Mouse (Mus musculus): ENCODE measurements around the gene Csf2rb2. TPM values are rescaled to one million over a fixed set of nuclear protein-coding genes. Genes with fewer than 3 reads are reported as not detected.
"Not testable (repeated sequence)": the region's sequence is repeated elsewhere in the genome, so short reads cannot be mapped to it uniquely, and the experiment has no call there.

The Csf2rb2 gene
- polyA plus RNA-seq, 2 experiments, result 1.2 to 1.9 TPM

DNA sequence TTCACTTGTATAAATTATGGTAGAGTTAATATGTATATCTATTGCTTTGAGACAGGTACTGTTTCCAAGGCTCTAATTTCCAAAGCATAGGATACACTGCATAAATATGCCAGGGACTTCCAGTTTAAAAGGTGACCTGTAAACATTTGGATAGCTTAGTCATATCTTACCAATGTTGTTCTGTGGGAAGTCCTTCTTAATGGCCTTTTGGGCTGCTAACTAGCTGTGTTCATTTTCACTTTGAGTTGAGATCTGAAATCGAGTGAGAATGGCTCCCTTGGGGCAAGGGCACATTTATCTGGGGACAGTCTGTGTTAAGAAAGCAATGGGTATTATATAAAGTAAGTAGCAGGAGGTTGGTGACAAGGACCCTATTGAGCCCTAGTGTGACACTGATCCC, 17.8 kb upstream of the Csf2rb2 start:
- H3K4me3 ChIP-seq (ENCODE audit: insufficient read depth in 1 of 2, low read depth in 2 of 2, low read length in 2 of 2), result no peak overlapping the region
- H3K27ac ChIP-seq, result no peak overlapping the region
- no peak for DNase-seq (ENCODE audit: low read depth in 3 of 3, low spot score in 3 of 3)
- H3K36me3 ChIP-seq (replicated peaks; ENCODE audit: control insufficient read depth, insufficient read depth, low read depth), result no peaks in the 10 kb centered on the region
- 54% methylated on average over 1 of the region's 1 CpGs for WGBS (ENCODE audit: insufficient replicate concordance)
- no peak for ATAC-seq (ENCODE audit: insufficient read depth)
- peaks cover 0 to 8% of the 10 kb centered on the region in 2 experiments; a peak in 3 of 4 replicates for H3K4me1 ChIP-seq (replicated peaks; ENCODE audit: control insufficient read depth in 2 of 2, insufficient read depth in 2 of 2, low read length in 1 of 2)
- TF ChIP-seq CTCF (IDR thresholded peaks at IDR 0.05; ENCODE audit: low read depth), result no peak
- TF ChIP-seq EP300 (IDR thresholded peaks at IDR 0.05; ENCODE audit: low read depth), result no peak
- no peaks in the 10 kb centered on the region for H3K27me3 ChIP-seq (ENCODE audit: control insufficient read depth, insufficient read depth, low read length)
- no peak overlapping the region for H3K4me2 ChIP-seq (ENCODE audit: low read depth)
- no peak overlapping the region for H3K9ac ChIP-seq (replicated peaks)
- no peaks in the 10 kb centered on the region for H3K9me3 ChIP-seq (ENCODE audit: control insufficient read depth, low read length)

GRCm38 (mm10) chr15:78320825-78321496, 15.4 kb upstream of the Csf2rb2 start:
- H3K27me3 ChIP-seq (ENCODE audit: control insufficient read depth, insufficient read depth, low read length), result no peaks in the 10 kb centered on the region
- no peak overlapping the region for H3K27ac ChIP-seq
- H3K4me3 ChIP-seq (ENCODE audit: insufficient read depth in 1 of 2, low read depth in 2 of 2, low read length in 2 of 2), result no peak overlapping the region
- H3K4me2 ChIP-seq (ENCODE audit: low read depth), result no peak overlapping the region
- H3K4me1 ChIP-seq (replicated peaks; ENCODE audit: control insufficient read depth in 2 of 2, insufficient read depth in 2 of 2, low read length in 1 of 2), result peaks cover 0 to 15% of the 10 kb centered on the region in 2 experiments; a peak in 3 of 4 replicates
- H3K9ac ChIP-seq (replicated peaks), result no peak overlapping the region
- TF ChIP-seq CTCF (IDR thresholded peaks at IDR 0.05; ENCODE audit: low read depth) (peak; percentile 89), EP300 (IDR thresholded peaks at IDR 0.05; ENCODE audit: low read depth) (no peak)
- 9% methylated on average over 5 of the region's 5 CpGs for WGBS (ENCODE audit: insufficient replicate concordance)
- H3K9me3 ChIP-seq (ENCODE audit: control insufficient read depth, low read length), result no peaks in the 10 kb centered on the region
- DNase-seq (ENCODE audit: low read depth in 3 of 3, low spot score in 3 of 3) (peak in 2 of 3 experiments; percentile 28 to 35), ATAC-seq (ENCODE audit: insufficient read depth) (peak; percentile 50; the same call in 1 of the 2 replicates)
- no peaks in the 10 kb centered on the region for H3K36me3 ChIP-seq (replicated peaks; ENCODE audit: control insufficient read depth, insufficient read depth, low read depth)

- not testable (repeated sequence) for H3K9me3 ChIP-seq (ENCODE audit: control insufficient read depth, low read length); H3K36me3 ChIP-seq (replicated peaks; ENCODE audit: control insufficient read depth, insufficient read depth, low read depth); H3K27me3 ChIP-seq (ENCODE audit: control insufficient read depth, insufficient read depth, low read length); H3K9ac ChIP-seq (replicated peaks); DNase-seq (ENCODE audit: low read depth in 3 of 3, low spot score in 3 of 3); H3K4me3 ChIP-seq (ENCODE audit: insufficient read depth in 1 of 2, low read depth in 2 of 2, low read length in 2 of 2); H3K27ac ChIP-seq; H3K4me2 ChIP-seq (ENCODE audit: low read depth)
- TF ChIP-seq EP300 (IDR thresholded peaks at IDR 0.05; ENCODE audit: low read depth), result peak; percentile 71
- ATAC-seq (ENCODE audit: insufficient read depth), result peak; percentile 77
- 12% methylated on average over 2 of the region's 2 CpGs for WGBS (ENCODE audit: insufficient replicate concordance)
- peaks cover 0 to 15% of the 10 kb centered on the region in 2 experiments; a peak in 3 of 4 replicates for H3K4me1 ChIP-seq (replicated peaks; ENCODE audit: control insufficient read depth in 2 of 2, insufficient read depth in 2 of 2, low read length in 1 of 2)
These were observed 13.0 kb upstream of the Csf2rb2 start for GRCm38 (mm10) chr15:78318338-78319171.

GRCm38 (mm10) chr15:78313659-78314058, 8.1 kb upstream of the Csf2rb2 start:
- H3K4me2 ChIP-seq (ENCODE audit: low read depth); H3K4me3 ChIP-seq (ENCODE audit: insufficient read depth in 1 of 2, low read depth in 2 of 2, low read length in 2 of 2); H3K27ac ChIP-seq; H3K36me3 ChIP-seq (replicated peaks; ENCODE audit: control insufficient read depth, insufficient read depth, low read depth); H3K9me3 ChIP-seq (ENCODE audit: control insufficient read depth, low read length); DNase-seq (ENCODE audit: low read depth in 3 of 3, low spot score in 3 of 3); ATAC-seq (ENCODE audit: insufficient read depth); H3K27me3 ChIP-seq (ENCODE audit: control insufficient read depth, insufficient read depth, low read length); H3K9ac ChIP-seq (replicated peaks): not testable (repeated sequence)
- H3K4me1 ChIP-seq (replicated peaks; ENCODE audit: control insufficient read depth in 2 of 2, insufficient read depth in 2 of 2, low read length in 1 of 2), result peaks cover 0 to 21% of the 10 kb centered on the region in 2 experiments; a peak in 2 of 4 replicates
- 61% methylated on average over 5 of the region's 5 CpGs for WGBS (ENCODE audit: insufficient replicate concordance)

All from liver, embryonic 14.5 days (tissue).